Mouse (Mus musculus): Measurements from ENCODE around the gene 4930469K13Rik. TPM values are rescaled to one million over a fixed set of nuclear protein-coding genes. Genes with fewer than 3 reads are reported as not detected.

Gene 4930469K13Rik
- total RNA-seq, 2 experiments from 2014 or later: not detected

- intact Hi-C loops (cut with DNase I; ENCODE audit: low total_unique reads): no loop called here
- DNase-seq: no peak
Observed at GRCm38 (mm10) chr11:33956623-33957022, 141.7 kb downstream of the 4930469K13Rik start.

GRCm38 (mm10) chr11:33955982-33956381 lies 142.4 kb downstream of the 4930469K13Rik start:
- no peak for DNase-seq
- intact Hi-C loops (cut with DNase I; ENCODE audit: low total_unique reads): no loop called here

DNA sequence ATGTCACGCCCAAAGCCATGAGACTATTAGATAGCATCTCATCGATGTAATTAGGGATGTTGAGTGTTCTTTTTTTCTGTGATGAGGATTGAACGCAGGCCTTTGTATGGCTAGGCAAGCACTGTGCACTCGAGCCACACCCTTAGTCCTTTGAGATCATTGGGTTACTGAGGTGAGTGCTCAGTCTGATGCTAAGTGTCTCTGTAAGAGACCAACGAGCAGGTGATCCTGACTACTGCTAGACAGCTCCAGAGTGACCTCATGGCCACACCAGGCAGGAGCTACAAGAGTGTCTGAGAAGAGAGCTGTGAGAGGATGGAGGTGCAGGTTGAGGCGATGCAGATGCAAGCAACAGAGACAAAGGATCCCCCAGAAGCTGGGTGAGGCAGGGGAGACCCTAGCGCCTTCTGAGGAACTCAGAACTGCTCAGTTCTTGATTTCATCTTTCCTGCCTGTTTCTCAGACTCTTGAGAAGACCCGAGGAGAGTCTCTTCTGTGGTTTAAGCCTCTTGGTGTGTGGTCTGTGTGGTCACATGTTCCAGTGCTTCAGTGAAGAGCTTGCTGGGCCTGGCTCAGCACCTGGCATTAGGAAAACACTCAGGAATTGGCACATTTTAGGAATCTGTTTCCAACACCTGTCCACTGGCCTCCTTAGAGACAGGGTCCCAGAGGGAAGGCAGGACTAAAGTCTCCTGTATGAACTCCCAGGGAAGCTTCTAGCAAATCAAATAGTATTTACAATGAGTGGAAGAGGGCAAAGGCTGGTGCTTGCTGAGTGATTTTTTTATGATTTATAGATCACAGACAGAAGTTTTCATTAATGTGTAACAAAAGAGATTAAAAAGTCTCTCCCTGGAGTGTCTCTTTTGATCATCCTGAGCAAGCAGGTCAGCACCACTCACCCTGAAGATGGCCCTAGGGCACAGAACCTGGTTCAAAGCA lies 146.4 kb downstream of the 4930469K13Rik start:
- no peak for DNase-seq
- intact Hi-C loops (cut with DNase I; ENCODE audit: low total_unique reads): no loop called here

DNA sequence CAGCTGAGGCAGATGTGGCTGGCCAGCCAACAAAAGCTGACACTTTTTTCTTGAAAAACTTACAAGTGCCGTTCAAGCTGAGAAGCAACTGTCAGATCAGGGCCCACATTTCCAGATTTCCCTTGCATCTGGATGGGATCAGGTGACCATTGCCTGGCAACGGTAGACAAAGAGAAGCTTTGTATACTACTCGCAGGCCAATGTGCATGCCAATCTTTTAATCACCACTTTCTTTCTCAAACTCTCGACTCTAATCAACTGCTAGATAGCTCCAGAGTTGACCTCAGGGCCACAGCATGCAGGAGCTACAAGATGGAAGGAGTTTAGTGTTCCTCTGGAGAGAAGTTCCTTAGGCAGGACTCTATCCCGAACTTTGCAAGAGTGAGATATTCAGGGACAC lies 147.2 kb downstream of the 4930469K13Rik start:
- DNase-seq: no peak
- intact Hi-C loops (cut with DNase I; ENCODE audit: low total_unique reads): no loop called here

DNA sequence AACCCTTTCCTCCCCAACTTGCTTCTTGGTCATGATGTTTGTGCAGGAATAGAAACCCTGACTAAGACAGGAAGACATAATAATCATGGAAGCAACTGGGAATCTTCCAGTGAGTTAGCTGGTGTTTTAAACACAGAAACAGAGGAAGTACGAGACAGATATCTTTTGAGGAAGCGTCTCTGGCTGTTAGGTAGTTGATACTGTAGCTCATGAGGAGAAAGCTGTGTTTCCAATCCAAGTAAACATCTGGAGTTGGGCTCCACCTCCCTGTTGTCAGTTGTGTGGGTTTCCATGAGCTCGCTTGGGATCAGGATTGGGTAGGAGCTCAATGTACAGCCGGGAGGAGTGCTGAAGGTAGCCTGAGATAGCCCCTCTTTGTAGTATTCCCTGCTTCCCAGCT lies 151.9 kb downstream of the 4930469K13Rik start:
- DNase-seq: no peak
- intact Hi-C loops (cut with DNase I; ENCODE audit: low total_unique reads): no loop called here

GRCm38 (mm10) chr11:33944786-33945328 lies 153.5 kb downstream of the 4930469K13Rik start:
- intact Hi-C loops (cut with DNase I; ENCODE audit: low total_unique reads): no loop called here
- DNase-seq: no peak

- intact Hi-C loops (cut with DNase I; ENCODE audit: low total_unique reads): no loop called here
- no peak for DNase-seq
Observed at GRCm38 (mm10) chr11:33944067-33944785, 154.1 kb downstream of the 4930469K13Rik start.

DNA sequence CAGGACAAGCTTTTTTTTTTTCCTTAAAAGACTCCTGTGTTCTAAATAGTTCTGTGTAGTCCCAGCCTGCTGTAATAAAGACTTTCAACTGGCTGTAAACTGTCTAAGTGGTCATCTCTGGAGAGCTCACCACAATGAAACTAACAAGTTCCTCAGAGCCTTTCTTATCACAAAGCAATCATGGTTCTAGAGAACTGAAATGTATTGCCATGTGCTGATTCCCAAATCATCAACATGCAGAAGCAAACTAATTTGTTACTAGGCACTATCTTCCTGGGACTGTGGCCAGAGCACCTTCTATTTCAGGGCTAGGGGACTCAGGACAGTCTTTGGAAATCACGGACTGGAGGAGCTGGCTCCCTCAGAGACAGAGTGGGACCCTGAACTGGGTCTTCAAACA lies 154.8 kb downstream of the 4930469K13Rik start:
- no peak for DNase-seq
- intact Hi-C loops (cut with DNase I; ENCODE audit: low total_unique reads): no loop called here

GRCm38 (mm10) chr11:33939456-33940113 lies 158.8 kb downstream of the 4930469K13Rik start:
- intact Hi-C loops (cut with DNase I; ENCODE audit: low total_unique reads): no loop called here
- DNase-seq: no peak

- DNase-seq: no peak
Observed at GRCm38 (mm10) chr11:33938561-33939274, 159.6 kb downstream of the 4930469K13Rik start.

DNA sequence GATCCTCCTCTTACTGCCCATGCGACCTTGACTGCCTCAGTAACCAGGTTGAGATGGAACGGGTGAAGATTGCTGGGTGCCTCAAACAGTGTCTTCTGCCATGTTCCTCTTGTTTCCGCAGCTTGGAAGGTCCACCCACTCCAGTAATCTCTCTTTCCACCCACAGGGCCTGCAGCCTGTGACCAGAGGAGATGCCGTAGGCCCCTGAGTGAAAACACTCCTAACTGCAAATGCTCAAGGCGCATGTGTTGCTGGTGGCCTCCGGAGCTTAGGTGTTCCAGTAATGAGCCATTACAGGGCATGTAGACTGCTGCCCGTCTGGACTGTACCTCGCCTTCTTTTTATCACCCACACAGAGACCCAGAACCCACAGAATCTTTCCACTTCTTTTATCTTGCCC lies 160.7 kb downstream of the 4930469K13Rik start:
- intact Hi-C loops (cut with DNase I; ENCODE audit: low total_unique reads): no loop called here
- DNase-seq: no peak

More at GRCm38 (mm10) chr11:33938561-33939274, 159.6 kb downstream of the 4930469K13Rik start:
- intact Hi-C loops (cut with DNase I; ENCODE audit: low total_unique reads): no loop called here

GRCm38 (mm10) chr11:33934286-33934685 lies 164.1 kb downstream of the 4930469K13Rik start:
- no peak for DNase-seq
- intact Hi-C loops (cut with DNase I; ENCODE audit: low total_unique reads): no loop called here

DNA sequence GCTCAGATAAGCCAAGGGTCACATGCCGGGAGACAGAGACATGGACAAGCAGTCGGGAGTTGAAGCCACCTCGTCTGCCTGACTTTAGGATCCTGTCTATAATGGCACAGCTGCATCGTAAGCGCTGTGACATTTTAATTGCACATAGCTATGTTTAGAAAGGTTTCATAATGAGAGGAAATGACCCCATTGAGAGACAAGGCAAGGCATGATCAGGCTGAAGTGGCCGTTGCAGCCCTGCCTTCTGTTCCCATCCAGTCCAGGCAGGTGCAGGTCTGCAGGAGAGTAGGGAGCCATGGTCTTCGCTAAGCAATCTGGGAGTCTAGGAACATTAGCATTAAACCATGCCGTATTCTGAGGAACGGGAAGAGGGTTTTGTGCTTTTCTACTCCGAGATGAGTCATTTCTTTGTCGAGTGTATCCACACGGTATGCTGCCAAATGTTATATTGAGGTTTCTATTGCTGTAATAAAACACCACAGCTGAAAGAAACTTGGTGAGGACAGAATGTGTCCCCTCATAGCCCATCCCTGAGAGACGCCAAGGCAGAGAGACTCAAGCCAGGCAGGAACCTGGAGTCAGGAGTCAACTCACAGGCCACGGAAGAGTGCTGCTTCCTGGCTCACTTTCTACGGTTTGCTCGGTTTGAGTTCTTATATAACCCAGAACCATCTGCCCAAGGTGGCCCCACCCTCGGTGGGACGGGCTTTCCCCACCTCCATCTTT lies 165.8 kb downstream of the 4930469K13Rik start:
- intact Hi-C loops (cut with DNase I; ENCODE audit: low total_unique reads): no loop called here
- DNase-seq: no peak

DNA sequence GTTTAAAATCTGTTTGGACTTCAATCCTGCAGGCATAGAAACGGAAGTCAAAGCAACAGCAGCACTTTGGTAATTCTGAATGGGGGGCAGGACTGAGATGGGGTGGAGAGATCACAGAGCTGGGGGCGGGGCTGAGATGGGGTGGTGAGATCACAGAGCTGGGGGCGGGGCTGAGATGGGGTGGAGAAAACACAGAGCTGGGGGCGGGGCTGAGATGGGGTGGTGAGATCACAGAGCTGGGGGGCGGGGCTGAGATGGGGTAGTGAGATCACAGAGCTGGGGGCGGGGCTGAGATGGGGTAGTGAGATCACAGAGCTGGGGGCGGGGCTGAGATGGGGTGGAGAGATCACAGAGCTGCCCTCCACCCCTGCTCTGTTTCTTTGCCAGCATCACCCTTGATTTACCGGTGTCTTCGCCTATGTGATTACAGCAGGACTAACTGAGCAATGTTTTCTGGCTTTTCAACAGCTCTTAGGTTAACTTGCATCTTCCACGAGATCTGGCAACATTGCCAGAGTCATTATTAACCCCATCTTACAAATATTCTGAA lies 166.4 kb downstream of the 4930469K13Rik start:
- peak; percentile 37 for DNase-seq
- intact Hi-C loops (cut with DNase I; ENCODE audit: low total_unique reads): no loop called here

- DNase-seq: no peak
- intact Hi-C loops (cut with DNase I; ENCODE audit: low total_unique reads): no loop called here
Observed at GRCm38 (mm10) chr11:33929412-33929811, 168.9 kb downstream of the 4930469K13Rik start.

- DNase-seq: no peak
- intact Hi-C loops (cut with DNase I; ENCODE audit: low total_unique reads): no loop called here
Observed at GRCm38 (mm10) chr11:33928658-33929057, 169.7 kb downstream of the 4930469K13Rik start.

DNA sequence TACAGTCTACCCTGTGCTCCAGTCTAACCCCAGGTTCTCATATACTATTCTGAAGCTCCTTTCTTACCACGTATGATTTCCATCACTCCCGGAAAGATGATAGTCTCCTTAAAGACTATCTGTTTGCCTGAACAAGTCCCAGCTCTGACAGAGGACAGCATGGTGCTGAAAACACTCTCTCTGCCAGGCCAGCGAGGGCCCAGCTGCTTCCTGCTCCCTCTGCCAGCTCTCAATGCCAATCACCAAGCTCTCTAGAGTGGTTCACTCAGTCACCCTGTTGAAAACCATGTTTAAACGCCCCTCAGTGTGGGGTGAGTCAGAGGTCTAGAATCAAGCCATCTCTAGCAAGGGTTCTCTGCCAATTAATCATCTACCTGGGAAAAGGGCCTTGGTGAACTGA lies 170.5 kb downstream of the 4930469K13Rik start:
- intact Hi-C loops (cut with DNase I; ENCODE audit: low total_unique reads): no loop called here
- DNase-seq: no peak

- intact Hi-C loops (cut with DNase I; ENCODE audit: low total_unique reads): no loop called here
- DNase-seq: no peak
Observed at GRCm38 (mm10) chr11:33927321-33927720, 171.0 kb downstream of the 4930469K13Rik start.
